Mouse (Mus musculus) right cerebral cortex, postnatal 36 days (tissue): ENCODE measurements at regions not wholly inside any gene's neighbourhood (a gene's known extent, or its start where the extent isn't known, plus 50 kb on each side); places are given as distances from the start of the nearest gene placed in this dataset.

Experiments
- DNase-seq, 2 experiments: peaks; one replicate each; pipeline ENCODE4 v3.0.0; 2022; ENCODE audit warnings: low spot score in 2 of 2, mixed read lengths in 1 of 2

DNA sequence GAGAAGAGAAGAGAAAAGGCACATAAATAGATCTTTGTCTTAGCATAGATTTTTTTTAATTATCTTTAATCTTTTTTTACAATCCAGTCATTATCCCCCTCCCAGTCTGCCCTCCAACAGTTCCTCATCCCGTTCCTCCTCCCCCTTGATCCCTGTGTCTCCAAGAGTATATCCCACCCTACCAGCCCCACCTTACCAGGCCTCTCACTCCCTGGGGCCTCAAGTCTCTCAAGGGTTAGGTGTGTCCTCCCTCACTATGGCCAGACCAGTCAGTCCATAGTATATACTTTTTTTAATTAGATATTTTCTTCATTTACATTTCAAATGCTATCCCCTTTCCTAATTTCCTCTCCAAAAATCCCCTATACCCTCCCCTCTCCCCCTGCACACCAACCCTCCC lies 475.1 kb downstream of the Rps29 start:
- DNase-seq, result no peak

DNA sequence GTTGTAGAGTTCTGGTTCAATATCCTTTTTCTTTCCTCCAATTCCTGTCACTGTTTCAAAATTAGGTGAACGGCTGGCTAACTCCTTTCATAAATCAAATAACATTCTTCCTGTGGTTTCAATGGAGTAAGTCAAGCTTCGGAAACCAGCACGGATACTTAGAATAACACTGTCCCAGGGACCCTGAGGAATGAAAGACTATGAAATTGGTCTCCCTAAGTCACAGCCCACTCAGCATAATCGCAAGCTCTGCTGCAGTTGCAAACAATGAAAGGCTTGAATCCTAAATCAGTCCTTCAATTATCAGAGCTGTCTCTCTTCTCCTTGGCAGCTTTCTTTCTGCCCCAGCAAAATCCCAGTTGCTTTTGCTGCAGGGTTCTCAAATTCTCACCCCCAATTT lies 475.8 kb downstream of the Rps29 start:
- DNase-seq, result no peak

DNA sequence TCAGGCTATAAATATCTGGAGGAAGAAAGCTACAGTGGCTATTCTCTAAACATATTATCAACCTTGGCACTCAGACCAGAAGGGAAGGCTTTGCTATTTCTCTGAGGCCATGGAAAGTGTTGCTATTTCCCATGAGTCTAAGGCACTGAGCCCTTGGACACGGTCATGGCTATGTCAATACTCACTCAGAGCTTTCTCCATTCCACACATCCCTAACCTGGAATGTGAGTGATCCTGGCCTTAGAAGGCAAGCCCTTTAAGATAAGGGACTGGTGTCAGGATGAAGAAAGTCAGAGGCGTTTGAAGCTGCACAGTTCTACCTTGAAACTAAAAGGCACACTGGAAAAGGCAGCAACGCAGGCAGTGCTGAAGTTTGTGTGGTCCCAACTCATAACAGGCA lies 478.3 kb downstream of the Rps29 start:
- DNase-seq, result no peak

GRCm38 (mm10) chr12:68676096-68676775 lies 482.8 kb downstream of the Rps29 start:
- no peak for DNase-seq

DNA sequence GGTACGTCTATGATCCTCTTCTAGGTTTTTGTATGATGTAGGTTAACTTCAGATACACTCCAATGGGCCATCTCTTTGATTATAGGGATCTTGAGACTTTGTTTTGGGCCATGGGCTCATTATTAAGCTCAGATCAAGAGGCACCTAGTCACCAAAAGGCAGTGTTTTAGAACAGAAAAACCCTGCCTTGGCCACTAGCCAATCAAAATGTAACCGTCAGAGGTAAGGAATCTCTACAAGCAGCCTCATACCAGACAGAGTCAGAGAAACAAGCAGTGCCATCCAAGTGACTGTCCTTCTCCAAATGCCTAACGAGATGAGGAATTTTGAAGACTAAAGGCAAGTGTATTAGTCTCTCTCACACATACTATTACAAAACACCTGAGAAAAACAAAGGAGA lies 487.0 kb downstream of the Rps29 start:
- no peak for DNase-seq

DNA sequence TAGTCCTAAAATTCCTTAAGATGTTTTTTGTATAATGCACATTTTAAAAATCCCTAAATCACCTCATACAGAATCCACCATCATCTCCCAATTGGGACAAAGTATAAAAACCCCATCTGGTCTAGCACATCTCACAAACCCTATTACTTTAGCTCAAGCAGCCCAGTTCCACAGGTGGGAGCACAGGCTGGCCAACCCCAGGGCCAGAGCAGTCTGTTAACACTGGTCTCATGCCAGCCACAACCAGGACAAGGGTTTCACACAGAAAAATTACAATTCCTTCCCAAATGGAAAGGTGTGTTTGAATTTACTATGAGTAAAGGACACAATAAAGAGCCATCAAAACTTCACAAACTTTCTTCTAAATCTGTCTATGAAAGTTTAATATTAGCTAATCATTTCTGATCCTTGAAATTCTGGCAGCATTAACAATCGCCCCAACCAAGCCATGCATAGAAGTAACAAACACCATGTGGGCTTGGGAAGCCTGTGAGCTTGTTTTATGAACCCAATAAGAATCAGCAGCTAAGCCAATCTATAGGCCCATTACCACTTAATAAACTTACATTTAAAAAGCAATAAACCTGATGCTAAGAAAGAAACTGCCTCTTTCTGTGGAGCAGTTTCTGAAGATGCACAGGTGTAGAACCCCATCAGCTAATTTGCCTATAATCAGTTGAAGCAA lies 512.9 kb downstream of the Rps29 start:
- DNase-seq, result no peak

- DNase-seq, result no peak
Observed at GRCm38 (mm10) chr12:68643671-68644070, 515.3 kb downstream of the Rps29 start.

DNA sequence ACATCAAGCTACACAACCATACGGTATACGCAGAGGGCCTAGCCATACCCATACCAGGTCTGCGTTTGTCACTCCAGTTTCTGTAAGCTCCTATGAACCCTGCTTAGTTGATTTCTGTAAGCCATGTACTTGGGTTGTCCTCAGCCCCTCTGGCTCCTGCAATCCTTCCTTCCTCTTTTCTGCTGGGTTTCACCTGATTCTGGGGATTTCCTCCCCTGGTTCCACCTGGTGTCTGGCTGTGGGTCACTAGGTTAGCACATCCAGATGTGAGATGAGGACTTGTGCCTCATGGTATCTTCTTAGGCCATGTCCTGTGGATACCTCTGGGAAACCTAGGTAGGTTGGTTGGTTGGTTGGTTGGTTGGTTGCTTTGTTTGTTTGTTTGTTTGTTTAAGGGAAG lies 526.5 kb downstream of the Rps29 start:
- no peak for DNase-seq

- DNase-seq, result no peak
Observed at GRCm38 (mm10) chr12:68618337-68618736, 540.6 kb downstream of the Rps29 start.

DNA sequence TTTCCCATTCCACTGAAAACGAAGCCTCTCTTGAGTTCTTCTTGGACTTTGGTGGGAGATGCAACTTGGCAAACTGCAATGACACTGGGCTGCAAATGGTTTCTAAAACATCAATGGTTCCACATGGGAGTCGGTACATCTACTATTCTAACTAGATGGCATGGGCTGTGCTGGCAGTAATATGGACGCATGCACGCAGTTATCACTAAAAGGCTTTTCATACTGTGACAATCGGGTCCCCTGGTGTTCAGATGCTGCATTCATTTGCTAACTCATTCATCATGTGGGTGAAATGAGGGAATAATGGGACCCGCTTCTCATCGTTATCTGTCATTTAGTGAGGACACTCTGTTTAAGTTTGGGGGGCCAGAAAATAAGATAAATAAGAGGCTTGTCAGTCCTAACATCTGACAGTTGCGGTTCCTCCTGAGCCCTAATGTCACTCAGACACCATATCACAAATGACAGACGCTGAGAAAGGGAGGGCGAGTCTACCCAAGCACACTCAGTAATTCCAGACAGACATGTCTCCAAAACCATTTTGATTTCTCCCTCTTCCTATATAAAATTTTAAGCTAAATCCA lies 553.5 kb downstream of the Rps29 start:
- no peak for DNase-seq

- DNase-seq, result no peak
Observed at GRCm38 (mm10) chr12:68604524-68605299, 554.3 kb downstream of the Rps29 start.

GRCm38 (mm10) chr12:68602682-68603081 lies 556.3 kb downstream of the Rps29 start:
- no peak for DNase-seq

GRCm38 (mm10) chr12:68601366-68601765 lies 557.6 kb downstream of the Rps29 start:
- DNase-seq, result no peak

DNA sequence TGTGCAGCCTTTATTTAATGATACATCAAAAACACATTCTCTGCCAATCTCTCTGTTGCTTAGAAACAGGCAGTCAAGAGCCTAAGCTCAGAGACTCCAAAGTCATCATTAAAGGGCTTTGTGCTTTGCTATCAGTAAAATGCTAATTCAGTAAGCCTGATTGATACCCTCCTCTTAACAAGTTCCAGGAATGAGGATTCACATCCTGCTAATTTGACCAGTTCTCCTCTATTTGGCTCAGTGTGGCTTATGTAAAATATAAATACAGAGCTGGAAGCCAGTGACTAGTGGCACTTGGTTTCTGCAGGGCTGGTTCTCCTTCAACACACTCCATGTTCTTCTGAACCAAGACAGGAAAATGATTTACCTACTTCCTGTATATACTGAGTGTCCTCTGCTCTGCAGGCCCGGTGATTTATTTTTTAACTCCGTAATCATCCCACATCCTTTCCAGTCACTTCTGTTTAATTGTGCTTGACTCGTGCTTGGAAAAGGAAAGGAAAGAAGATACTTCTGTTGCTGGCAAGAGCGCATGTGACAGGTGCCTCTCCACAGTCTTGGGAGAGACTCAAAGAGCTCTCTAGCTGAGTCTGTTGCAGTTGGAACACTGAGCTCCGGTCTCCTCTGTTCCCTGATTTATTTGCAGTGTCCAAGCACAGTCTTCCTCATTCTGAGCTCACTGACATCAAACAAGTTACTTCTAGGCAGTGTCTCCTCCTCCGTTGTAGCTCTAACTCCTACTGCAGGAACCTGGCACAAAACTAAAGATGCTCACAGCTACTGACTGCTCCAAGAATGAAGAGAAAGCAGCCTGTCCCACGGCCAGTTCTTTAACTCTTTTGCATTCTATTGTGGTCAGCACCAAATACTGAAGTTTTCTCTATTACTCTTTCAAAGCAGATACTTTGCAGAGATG lies 559.0 kb downstream of the Rps29 start:
- DNase-seq, result peak in 1 of 2 experiments; percentile 9

- no peak for DNase-seq
Observed at GRCm38 (mm10) chr12:68599016-68599616, 559.9 kb downstream of the Rps29 start.

DNA sequence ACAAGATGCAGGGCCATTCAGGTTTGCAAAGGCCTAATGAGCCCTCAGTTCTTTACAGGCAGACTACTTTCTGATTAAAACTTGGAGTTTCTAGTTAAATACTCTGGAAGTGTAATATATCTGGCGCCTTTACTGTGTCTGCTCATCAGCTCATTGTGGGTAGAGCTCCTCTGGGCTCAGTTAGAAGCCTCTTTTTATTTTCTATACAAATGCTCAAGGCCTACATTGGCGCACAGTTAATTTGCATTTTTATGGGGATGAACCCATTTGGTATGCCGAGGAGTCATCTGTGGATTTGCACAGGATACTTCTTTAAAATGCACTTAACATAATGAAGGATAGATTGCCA lies 573.5 kb downstream of the Rps29 start:
- DNase-seq, result no peak

DNA sequence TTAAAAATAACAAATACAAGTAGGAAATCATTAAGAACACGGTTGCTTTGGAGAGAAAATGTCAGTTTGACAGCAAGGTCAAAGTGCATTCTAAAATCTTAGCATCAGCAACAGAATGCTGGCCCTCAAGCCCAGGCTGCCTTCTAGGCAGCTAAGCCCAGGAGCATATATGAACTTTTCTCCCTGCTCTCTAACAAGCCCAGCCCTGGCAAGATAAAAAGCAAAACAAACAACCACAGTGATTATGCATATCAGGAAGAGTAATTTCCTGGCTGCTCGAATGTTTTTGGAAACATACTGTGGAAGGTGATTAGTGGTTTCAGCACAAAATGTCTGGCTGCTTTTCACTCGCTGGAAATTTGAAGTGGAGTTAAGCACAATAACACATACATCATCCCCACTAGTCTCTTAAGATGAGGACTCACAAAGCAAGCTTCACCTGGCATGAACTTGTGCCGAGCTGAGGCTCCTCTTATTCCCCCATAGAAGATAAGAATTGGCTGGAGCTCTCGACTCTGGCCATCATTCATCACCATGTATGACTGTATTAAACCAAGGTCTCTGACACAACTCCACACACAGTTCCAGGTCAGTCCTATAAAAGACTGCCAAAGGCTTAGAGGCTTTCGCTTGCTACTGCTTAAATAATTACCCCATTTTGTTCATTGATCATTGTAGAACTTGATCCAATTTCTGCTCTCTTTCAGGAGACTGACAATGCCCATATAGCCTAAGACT lies 574.0 kb downstream of the Rps29 start:
- DNase-seq, result no peak

GRCm38 (mm10) chr12:68579909-68580308 lies 579.1 kb downstream of the Rps29 start:
- no peak for DNase-seq

- no peak for DNase-seq
Observed at GRCm38 (mm10) chr12:68577453-68577852, 581.5 kb downstream of the Rps29 start.

DNA sequence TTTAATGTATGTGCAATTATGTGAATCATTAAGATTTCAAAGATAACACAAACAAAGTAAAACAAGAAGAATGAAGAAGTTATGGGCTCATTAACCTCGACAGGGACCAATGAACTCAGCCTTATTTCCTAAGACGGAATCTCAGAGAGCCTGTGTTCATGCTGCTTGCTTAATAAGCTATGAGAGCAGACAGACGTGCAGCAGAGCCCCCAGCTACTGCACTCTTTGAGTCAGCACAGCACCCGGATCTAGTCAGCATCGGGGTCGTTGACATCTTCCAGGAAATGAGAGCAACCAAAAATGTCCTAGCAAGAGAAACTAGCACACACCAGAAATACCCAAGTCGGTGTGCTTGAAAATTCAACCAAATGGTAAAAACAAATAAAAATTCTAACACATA lies 582.1 kb downstream of the Rps29 start:
- no peak for DNase-seq
